Mouse (Mus musculus) liver, embryonic 13.5 days (tissue): ENCODE data around the gene Stx16. TPM values are rescaled to one million over a fixed set of nuclear protein-coding genes. Genes with fewer than 3 reads are reported as not detected.
A peak's percentile ranks its signal among the peaks of the same experiment; 100 is the strongest.

ENCODE experiments used
- ATAC-seq: fragments of 200-750 bp; cut with Nextera tagmentation; 2 replicates; pipeline ENCODE4 v1.8.0; 2017; ENCODE audit warnings: low read depth, mild to moderate bottlenecking, moderate number of reproducible peaks, moderate library complexity
- DNase-seq: peaks from one replicate; pipeline ENCODE4 v3.0.0; 2022
- H3K27ac ChIP-seq: fragments of 300-500 bp; sonication (generic); 2 replicates; pipeline ENCODE4 v1.5.1; 2015; ENCODE audit warnings: moderate library complexity, mild to moderate bottlenecking, inconsistent platforms
- H3K27me3 ChIP-seq: fragments of 300-500 bp; sonication (generic); 2 replicates; pipeline ENCODE4 v1.6.1; 2015; ENCODE audit warnings: mild to moderate bottlenecking, inconsistent platforms
- H3K36me3 ChIP-seq: fragments of 300-500 bp; sonication (generic); 2 replicates; pipeline ENCODE4 v1.6.1; 2015; ENCODE audit warnings: mild to moderate bottlenecking, inconsistent platforms
- H3K4me1 ChIP-seq: fragments of 300-500 bp; sonication (generic); replicated peaks from 2 replicates; pipeline ENCODE4 v1.6.1; 2015; ENCODE audit warnings: inconsistent platforms
- H3K4me2 ChIP-seq: fragments of 300-500 bp; sonication (generic); 2 replicates; pipeline ENCODE4 v1.6.1; 2015; ENCODE audit warnings: inconsistent platforms, mild to moderate bottlenecking, moderate library complexity
- H3K4me3 ChIP-seq: fragments of 300-500 bp; sonication (generic); replicated peaks from 2 replicates; pipeline ENCODE4 v1.5.1; 2015; ENCODE audit warnings: mild to moderate bottlenecking, inconsistent platforms
- H3K9ac ChIP-seq: fragments of 300-500 bp; sonication (generic); 2 replicates; pipeline ENCODE4 v1.6.1; 2015; ENCODE audit warnings: mild to moderate bottlenecking, inconsistent platforms
- H3K9me3 ChIP-seq: fragments of 300-500 bp; sonication (generic); replicated peaks from 2 replicates; pipeline ENCODE4 v1.6.1; 2016; ENCODE audit warnings: inconsistent platforms
- WGBS: fragments of 180-500 bp; shearing (Covaris S2); methylation state at CpG from one replicate; pipeline ENCODE4 v1.1.7; 2015; ENCODE audit not compliant: insufficient replicate concordance; 5-methylcytosine and 5-hydroxymethylcytosine counted together
- polyA plus RNA-seq: library from polyadenylated mRNA; unstranded; fragments of >200 nt; fragmentation: Nextera tagmentation; extraction: Ambion mirVana; gene quantifications from 2 replicates; pipeline ENCODE4 v1.2.1, GENCODE M21; 2015

Stx16 gene
- 3.2 and 3.3 TPM in 2 replicates for polyA plus RNA-seq

DNA sequence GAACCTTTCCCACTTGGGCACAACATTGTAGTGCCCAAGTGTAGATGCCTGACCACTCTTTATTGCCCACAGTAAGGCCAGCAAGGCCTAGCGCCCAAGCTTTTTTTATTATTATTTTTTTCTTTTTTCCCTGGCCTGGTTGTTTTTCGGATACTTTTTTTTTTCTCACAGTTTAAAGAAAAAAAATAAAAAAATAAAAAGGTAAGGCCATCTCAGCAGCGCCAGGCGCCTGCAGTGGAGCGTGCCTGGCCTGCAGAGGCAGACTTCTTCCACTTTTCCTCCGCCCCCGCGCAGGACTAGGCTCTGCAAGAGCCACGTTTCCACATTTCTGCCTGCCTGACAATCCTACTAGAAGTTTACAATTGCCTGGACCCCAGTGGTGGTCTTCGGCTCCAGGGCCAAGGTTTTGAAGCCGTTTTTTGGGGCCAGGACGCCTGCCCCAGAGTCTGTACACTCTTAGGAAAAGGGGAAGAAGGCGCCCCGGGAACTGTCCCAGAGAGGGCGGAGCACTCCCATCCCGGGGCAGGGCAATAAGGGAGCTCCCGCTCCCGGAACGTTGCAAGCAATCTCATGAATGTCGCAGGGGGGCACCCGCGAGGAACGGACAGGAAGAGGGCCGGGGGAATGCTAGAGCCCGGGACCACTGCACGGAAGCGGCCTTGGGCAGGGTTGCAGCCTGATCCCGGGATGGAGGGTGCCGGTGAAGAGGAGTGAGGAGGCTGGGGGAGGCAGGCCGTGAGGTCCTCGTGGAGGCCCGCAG lies at the start of gene Stx16:
Gene Stx16, plus strand, starts transcription at position 636 of the 760 bp plus-strand sequence.
- peak; percentile 95 for ATAC-seq
- H3K9ac ChIP-seq = peak within 1 kb of the TSS; percentile 89
- H3K27me3 ChIP-seq = no peaks in the 10 kb centered on the region
- H3K36me3 ChIP-seq = no peaks in the 10 kb centered on the region
- no peaks in the 10 kb centered on the region for H3K9me3 ChIP-seq
- H3K27ac ChIP-seq = peak within 1 kb of the TSS; percentile 82
- DNase-seq = peak; percentile 85
- H3K4me1 ChIP-seq = peaks cover 35% of the 10 kb centered on the region
- peak within 1 kb of the TSS; percentile 85 for H3K4me3 ChIP-seq
- H3K4me2 ChIP-seq = peak within 1 kb of the TSS; percentile 96
- WGBS = 2% methylated on average over 32 of the region's 32 CpGs

DNA sequence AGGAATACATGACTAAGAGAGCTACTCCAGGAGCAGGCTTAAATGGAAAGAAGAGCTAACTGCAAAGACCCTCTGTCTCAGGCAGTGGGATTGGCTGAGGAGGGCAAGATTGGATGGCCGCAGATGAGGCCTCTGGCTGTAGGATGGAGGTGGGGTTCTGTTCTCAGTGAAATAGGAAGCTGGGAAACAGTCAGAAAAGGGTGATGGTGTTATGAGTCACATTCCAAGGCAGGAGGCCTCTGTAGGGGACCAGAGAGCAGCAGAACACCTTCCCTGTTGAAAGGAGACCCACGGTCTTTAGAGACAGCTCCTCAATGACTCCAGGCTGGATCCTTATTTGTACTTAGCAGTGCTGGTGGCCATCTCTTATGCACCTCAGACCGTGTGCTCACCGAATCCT lies 49.7 kb upstream of the Stx16 start:
- Histone ChIP-seq H3K27ac (no peak overlapping the region), H3K4me1 (no peaks in the 10 kb centered on the region), H3K4me3 (no peak overlapping the region), H3K27me3 (no peaks in the 10 kb centered on the region), H3K36me3 (no peaks in the 10 kb centered on the region), H3K9ac (no peak overlapping the region), H3K9me3 (no peaks in the 10 kb centered on the region), H3K4me2 (no peak overlapping the region)
- ATAC-seq (no peak), DNase-seq (no peak)
- WGBS = 46% methylated on average over 4 of the region's 4 CpGs

DNA sequence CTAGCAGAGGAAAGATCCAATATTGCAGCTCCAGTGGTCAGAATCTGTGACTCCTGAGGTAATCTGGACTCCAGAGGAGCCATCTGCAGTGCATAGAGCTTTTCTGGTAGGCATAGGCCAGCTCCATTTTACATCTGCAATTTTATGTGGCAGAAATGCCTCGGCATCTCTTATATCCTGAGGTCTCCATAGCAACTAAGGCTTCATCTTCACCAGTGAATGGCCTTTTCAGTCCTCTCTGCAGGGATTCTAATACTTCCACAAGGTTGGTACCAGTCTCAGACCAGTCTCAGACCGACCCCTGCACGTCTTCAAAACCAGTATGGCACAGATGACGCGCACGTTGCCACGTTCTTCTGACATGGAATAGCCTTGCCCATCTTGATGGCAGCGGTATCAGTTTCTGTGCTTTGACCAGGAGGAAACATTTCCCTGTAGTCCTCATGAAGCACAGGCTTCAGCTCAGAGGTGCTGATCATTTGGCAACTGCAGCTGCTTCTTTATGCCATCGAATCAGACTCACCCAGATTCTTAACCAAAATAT lies 42.8 kb upstream of the Stx16 start:
- Histone ChIP-seq H3K9me3 (no peaks in the 10 kb centered on the region), H3K27me3 (no peaks in the 10 kb centered on the region), H3K36me3 (no peaks in the 10 kb centered on the region), H3K27ac (no peak overlapping the region), H3K4me3 (no peak overlapping the region), H3K4me1 (no peaks in the 10 kb centered on the region), H3K9ac (no peak overlapping the region), H3K4me2 (no peak overlapping the region)
- no peak for ATAC-seq
- 71% methylated on average over 9 of the region's 9 CpGs for WGBS
- DNase-seq = no peak

DNA sequence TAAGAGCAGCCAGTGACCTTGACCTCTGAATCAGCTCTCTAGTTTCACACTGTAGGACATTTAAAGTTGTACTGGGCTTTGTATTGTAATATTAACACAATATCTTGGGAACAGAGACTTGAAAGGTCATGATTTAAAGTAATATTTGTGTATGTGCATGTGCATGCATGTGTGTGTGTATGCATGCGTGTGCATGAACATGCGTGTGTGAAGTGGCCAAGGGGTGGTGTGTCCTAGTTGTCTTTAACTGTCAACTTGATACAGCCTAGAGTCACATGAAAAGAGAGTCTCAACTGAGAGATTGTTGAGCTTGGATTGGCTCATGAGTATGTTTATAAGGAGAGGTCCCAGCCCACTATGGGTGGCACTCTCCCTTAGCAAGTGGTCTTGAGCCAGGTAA lies 28.5 kb upstream of the Stx16 start:
- Histone ChIP-seq H3K4me3 (no peak overlapping the region), H3K36me3 (no peaks in the 10 kb centered on the region), H3K27me3 (no peaks in the 10 kb centered on the region), H3K9ac (no peak overlapping the region), H3K4me1 (no peaks in the 10 kb centered on the region), H3K27ac (no peak overlapping the region), H3K4me2 (no peak overlapping the region), H3K9me3 (peaks cover 7% of the 10 kb centered on the region; the same call in 1 of the 2 replicates)
- no peak for ATAC-seq
- WGBS = 84% methylated on average over 2 of the region's 2 CpGs
- no peak for DNase-seq

DNA sequence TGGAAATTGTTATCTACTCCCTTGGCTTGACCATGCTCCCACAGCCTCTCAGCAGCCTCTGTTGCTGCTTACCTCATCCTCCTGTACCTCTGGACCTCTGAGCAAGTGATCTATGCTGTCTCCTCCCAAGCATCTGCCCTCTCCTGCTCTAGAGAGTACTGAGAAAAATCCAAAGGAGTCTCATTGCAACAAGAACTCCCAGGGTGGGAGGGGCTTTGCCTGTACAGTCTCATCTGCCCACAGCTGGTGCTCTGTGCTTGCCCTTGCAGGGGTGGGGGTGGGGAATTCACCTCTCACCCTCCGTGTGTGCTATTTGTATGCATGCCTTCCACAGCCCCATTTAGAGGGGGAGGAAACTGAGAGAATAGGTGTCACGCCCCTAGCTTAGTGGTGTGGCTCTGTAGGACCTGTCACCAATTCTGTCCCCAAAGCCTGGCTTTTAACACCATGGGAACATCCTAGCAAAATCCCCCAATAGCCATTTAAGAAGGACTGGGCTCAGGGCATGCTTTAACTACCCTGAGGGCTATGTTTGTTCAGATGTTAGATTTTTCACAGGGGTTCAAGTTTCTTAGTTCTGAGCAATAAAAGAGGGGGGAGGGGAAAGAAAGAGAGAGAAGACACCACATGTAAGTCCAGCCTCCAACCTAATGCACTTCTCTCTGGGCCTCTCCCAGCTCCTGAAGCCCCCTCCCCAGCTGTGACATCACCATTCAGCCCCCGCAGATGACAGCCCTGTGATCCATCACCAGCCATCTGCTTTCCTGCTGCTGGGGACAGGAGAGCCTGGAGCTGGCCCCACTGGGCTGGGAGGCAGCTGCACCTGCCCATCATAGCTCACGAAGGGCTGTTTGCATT lies 26.4 kb upstream of the Stx16 start:
- WGBS = 10% methylated on average over 4 of the region's 4 CpGs
- Histone ChIP-seq H3K27ac (no peak overlapping the region), H3K27me3 (no peaks in the 10 kb centered on the region), H3K36me3 (no peaks in the 10 kb centered on the region), H3K4me2 (no peak overlapping the region), H3K4me3 (no peak overlapping the region), H3K9ac (no peak overlapping the region), H3K9me3 (peaks cover 4% of the 10 kb centered on the region; the same call in 1 of the 2 replicates), H3K4me1 (no peaks in the 10 kb centered on the region)
- no peak for DNase-seq
- peak; percentile 23; the same call in 1 of the 2 replicates for ATAC-seq

DNA sequence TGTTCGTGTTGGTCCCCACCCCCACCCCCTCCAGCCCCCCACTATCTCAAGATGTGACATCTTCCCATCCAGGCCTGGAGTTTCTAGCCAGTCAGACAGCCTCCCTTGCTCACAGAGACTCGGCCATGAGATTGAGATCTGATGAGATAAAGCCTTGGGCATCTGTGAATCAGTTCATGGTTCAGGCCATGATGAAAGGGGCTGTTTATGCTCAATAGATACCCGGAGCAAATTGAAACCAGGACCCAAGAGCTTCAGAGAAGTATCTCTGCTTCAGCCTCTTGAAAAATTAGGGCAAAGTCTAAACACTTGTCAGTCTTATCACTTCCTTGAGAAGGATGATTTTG lies 25.8 kb upstream of the Stx16 start:
- Histone ChIP-seq H3K4me2 (no peak overlapping the region), H3K4me1 (no peaks in the 10 kb centered on the region), H3K27ac (no peak overlapping the region), H3K27me3 (no peaks in the 10 kb centered on the region), H3K4me3 (no peak overlapping the region), H3K9ac (no peak overlapping the region), H3K9me3 (0 out of 2 replicates have a peak, but pooled peaks cover 4% of the 10 kb centered on the region), H3K36me3 (no peaks in the 10 kb centered on the region)
- WGBS = 15% methylated on average over 3 of the region's 3 CpGs
- no peak for ATAC-seq
- no peak for DNase-seq

DNA sequence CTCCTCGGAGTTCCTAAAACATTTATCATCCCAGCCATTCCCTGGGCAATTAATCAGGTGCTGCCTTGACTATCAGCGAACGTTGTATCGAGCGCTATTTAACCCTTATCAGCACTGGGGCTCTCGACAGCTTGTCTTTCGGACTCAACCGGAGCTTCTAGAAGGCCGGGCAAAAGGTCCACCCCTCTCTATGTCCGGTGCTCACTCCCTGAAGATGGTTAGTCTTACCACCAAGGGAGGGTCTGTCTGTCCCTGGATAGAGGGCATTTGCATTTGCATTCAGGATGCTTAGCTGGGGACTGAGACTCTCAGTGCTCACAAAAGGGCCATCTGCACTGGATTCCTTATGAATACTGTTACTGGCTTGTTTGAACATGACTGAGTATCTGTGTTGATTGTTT lies 25.0 kb upstream of the Stx16 start:
- ATAC-seq = no peak
- WGBS = 21% methylated on average over 10 of the region's 10 CpGs

DNA sequence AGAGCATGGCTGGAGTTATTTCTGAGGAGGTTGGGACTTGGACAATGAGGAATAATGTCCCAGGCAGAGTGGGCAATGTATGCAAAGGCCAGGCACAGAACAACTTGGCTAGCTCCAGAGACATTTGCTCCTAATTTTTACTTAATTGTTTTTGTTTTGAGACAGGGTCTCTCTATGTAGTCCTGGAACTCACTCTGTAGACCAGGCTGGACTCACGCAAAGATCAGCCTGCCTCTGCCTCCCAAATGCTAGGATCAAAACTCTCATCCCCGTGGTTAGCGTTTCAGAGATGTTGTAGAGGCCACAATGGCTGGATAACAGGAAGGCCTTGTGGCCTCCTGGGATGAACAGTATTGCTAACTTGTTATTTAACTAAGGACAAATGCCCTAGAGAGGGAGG lies 21.6 kb upstream of the Stx16 start:
- H3K9ac ChIP-seq = no peak overlapping the region
- no peaks in the 10 kb centered on the region for H3K4me1 ChIP-seq
- no peaks in the 10 kb centered on the region for H3K36me3 ChIP-seq
- no peaks in the 10 kb centered on the region for H3K27me3 ChIP-seq
- no peak overlapping the region for H3K27ac ChIP-seq
- no peak for ATAC-seq
- no peak overlapping the region for H3K4me3 ChIP-seq
- H3K4me2 ChIP-seq = no peak overlapping the region
- DNase-seq = no peak
- WGBS = 75% methylated on average over 3 of the region's 3 CpGs
- no peaks in the 10 kb centered on the region for H3K9me3 ChIP-seq

More for the DNA sequence above, 25.0 kb upstream of the Stx16 start:
- H3K4me2 ChIP-seq = no peak overlapping the region
- no peak for DNase-seq
- H3K27me3 ChIP-seq = no peaks in the 10 kb centered on the region
- H3K4me3 ChIP-seq = no peak overlapping the region
- no peak overlapping the region for H3K27ac ChIP-seq
- H3K4me1 ChIP-seq = no peaks in the 10 kb centered on the region
- no peaks in the 10 kb centered on the region for H3K36me3 ChIP-seq
- no peak overlapping the region for H3K9ac ChIP-seq
- H3K9me3 ChIP-seq = 0 out of 2 replicates have a peak, but pooled peaks cover 4% of the 10 kb centered on the region

DNA sequence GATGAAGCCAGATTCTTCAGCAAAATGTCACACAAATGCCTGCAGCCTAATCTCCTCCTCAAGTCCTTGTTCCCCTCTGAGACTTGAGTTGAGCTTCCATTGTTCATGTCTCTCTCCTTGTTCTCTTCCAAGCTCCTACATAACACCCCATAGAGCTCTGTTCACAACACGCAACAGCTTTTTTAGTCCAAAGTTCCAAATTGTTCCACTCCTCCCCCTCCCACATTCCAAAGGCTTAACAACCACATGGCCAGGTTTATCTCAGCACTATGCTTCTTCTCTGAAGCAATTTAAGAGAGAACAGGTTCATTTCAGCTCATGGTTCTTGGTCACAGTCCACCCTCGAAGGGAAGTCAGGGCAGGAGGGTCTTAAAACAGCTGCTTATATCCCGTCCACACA lies 18.4 kb upstream of the Stx16 start:
- ATAC-seq = no peak
- 64% methylated on average over 3 of the region's 3 CpGs for WGBS
- H3K4me1 ChIP-seq = no peaks in the 10 kb centered on the region
- no peak overlapping the region for H3K4me3 ChIP-seq
- no peaks in the 10 kb centered on the region for H3K27me3 ChIP-seq
- no peak overlapping the region for H3K27ac ChIP-seq
- no peak overlapping the region for H3K9ac ChIP-seq
- no peaks in the 10 kb centered on the region for H3K9me3 ChIP-seq
- H3K4me2 ChIP-seq = no peak overlapping the region
- no peak for DNase-seq
- no peaks in the 10 kb centered on the region for H3K36me3 ChIP-seq

DNA sequence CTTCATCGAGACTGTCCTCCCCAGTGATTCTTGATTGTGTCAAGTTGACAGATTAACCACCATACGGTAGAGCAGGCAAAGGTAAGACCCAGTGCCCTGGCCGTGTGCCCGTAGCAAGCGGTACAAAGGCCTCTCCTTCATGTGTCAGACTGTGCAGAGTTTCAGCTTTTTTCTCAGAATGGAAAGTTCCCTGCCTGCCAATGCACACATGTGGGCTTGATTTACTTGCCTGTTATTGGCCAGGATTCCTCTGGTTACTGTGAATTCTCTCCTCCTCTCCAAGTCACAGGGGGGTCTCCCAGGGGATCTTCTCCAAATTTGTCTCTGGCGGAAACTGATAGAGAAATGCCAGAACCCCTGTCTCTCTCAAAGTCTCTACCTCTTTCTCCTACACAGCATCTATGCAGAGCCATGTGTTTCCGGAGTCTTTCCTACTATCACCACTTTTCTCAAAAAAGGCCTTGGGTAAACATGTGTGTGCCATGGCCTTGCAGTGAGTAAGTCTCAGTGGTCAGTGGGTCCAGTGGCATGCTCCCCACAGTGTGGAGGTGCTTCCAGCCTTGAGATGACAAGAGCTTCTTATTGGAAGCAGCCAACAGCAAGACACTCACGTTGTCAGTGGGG lies 17.7 kb upstream of the Stx16 start:
- no peak for DNase-seq
- 68% methylated on average over 8 of the region's 8 CpGs for WGBS
- Histone ChIP-seq H3K4me2 (no peak overlapping the region), H3K4me1 (no peaks in the 10 kb centered on the region), H3K9ac (no peak overlapping the region), H3K27me3 (no peaks in the 10 kb centered on the region), H3K9me3 (no peaks in the 10 kb centered on the region), H3K4me3 (no peak overlapping the region), H3K27ac (no peak overlapping the region), H3K36me3 (no peaks in the 10 kb centered on the region)
- ATAC-seq = no peak
